Mouse (Mus musculus): Measurements from ENCODE around the gene Ltc4s.

Ltc4s gene

GRCm38 (mm10) chr11:50238324-50238723 lies at the start of gene Ltc4s:
Gene Ltc4s (minus strand): TSS chr11:50238616.
- DNase-seq (ENCODE audit: low read depth, low spot score): no peak

GRCm38 (mm10) chr11:50286428-50286827 lies 48.0 kb upstream of the Ltc4s start:
- DNase-seq (ENCODE audit: low read depth, low spot score): no peak

- no peak for DNase-seq (ENCODE audit: low read depth, low spot score)
These were observed 47.3 kb upstream of the Ltc4s start for GRCm38 (mm10) chr11:50285696-50286095.

- DNase-seq (ENCODE audit: low read depth, low spot score): no peak
These were observed 46.8 kb upstream of the Ltc4s start for GRCm38 (mm10) chr11:50285263-50285662.

GRCm38 (mm10) chr11:50280053-50280452 lies 41.6 kb upstream of the Ltc4s start:
- no peak for DNase-seq (ENCODE audit: low read depth, low spot score)

GRCm38 (mm10) chr11:50279005-50279404 lies 40.6 kb upstream of the Ltc4s start:
- DNase-seq (ENCODE audit: low read depth, low spot score): no peak

GRCm38 (mm10) chr11:50277706-50278105 lies 39.3 kb upstream of the Ltc4s start:
- DNase-seq (ENCODE audit: low read depth, low spot score): no peak

GRCm38 (mm10) chr11:50277025-50277424 lies 38.6 kb upstream of the Ltc4s start:
- DNase-seq (ENCODE audit: low read depth, low spot score): no peak

GRCm38 (mm10) chr11:50275568-50276151 lies 37.2 kb upstream of the Ltc4s start:
- no peak for DNase-seq (ENCODE audit: low read depth, low spot score)

GRCm38 (mm10) chr11:50275077-50275476 lies 36.7 kb upstream of the Ltc4s start:
- no peak for DNase-seq (ENCODE audit: low read depth, low spot score)

GRCm38 (mm10) chr11:50272819-50273218 lies 34.4 kb upstream of the Ltc4s start:
- DNase-seq (ENCODE audit: low read depth, low spot score): no peak

GRCm38 (mm10) chr11:50269885-50270284 lies 31.5 kb upstream of the Ltc4s start:
- no peak for DNase-seq (ENCODE audit: low read depth, low spot score)

- DNase-seq (ENCODE audit: low read depth, low spot score): no peak
These were observed 30.7 kb upstream of the Ltc4s start for GRCm38 (mm10) chr11:50269163-50269562.

GRCm38 (mm10) chr11:50266997-50267396 lies 28.6 kb upstream of the Ltc4s start:
- DNase-seq (ENCODE audit: low read depth, low spot score): no peak

GRCm38 (mm10) chr11:50265931-50266330 lies 27.5 kb upstream of the Ltc4s start:
- no peak for DNase-seq (ENCODE audit: low read depth, low spot score)

- DNase-seq (ENCODE audit: low read depth, low spot score): no peak
These were observed 24.8 kb upstream of the Ltc4s start for GRCm38 (mm10) chr11:50263198-50263597.

GRCm38 (mm10) chr11:50262020-50262419 lies 23.6 kb upstream of the Ltc4s start:
- no peak for DNase-seq (ENCODE audit: low read depth, low spot score)

GRCm38 (mm10) chr11:50258310-50258709 lies 19.9 kb upstream of the Ltc4s start:
- no peak for DNase-seq (ENCODE audit: low read depth, low spot score)

GRCm38 (mm10) chr11:50256615-50257014 lies 18.2 kb upstream of the Ltc4s start:
- no peak for DNase-seq (ENCODE audit: low read depth, low spot score)

- no peak for DNase-seq (ENCODE audit: low read depth, low spot score)
These were observed 15.7 kb upstream of the Ltc4s start for GRCm38 (mm10) chr11:50254010-50254580.

GRCm38 (mm10) chr11:50253393-50253792 lies 15.0 kb upstream of the Ltc4s start:
- DNase-seq (ENCODE audit: low read depth, low spot score): no peak

- no peak for DNase-seq (ENCODE audit: low read depth, low spot score)
These were observed 14.4 kb upstream of the Ltc4s start for GRCm38 (mm10) chr11:50252684-50253265.

- no peak for DNase-seq (ENCODE audit: low read depth, low spot score)
These were observed 13.8 kb upstream of the Ltc4s start for GRCm38 (mm10) chr11:50252166-50252565.

All from c-Kit-negative CD71-positive TER-119-positive erythroid progenitor cells, embryonic 14.5 days (primary cell).